Mouse (Mus musculus): ENCODE data around the gene Wdr70.

- no peak for TF ChIP-seq POLR2A (IDR thresholded peaks at IDR 0.05; ENCODE audit: insufficient read length, low read depth)
- no peak for TF ChIP-seq REST (IDR thresholded peaks at IDR 0.05; ENCODE audit: insufficient read depth, insufficient read length)
- TF ChIP-seq USF1 (IDR thresholded peaks at IDR 0.05; ENCODE audit: low read depth), result no peak
- no peak for TF ChIP-seq MAX (IDR thresholded peaks at IDR 0.05; ENCODE audit: low read depth)
- TF ChIP-seq E2F4 (IDR thresholded peaks at IDR 0.05; ENCODE audit: insufficient read depth), result no peak
- no peak for TF ChIP-seq POLR2AphosphoS2 (IDR thresholded peaks at IDR 0.05; ENCODE audit: insufficient read length, low read depth)
- no peak for TF ChIP-seq MYOD1 (IDR thresholded peaks at IDR 0.05; ENCODE audit: control insufficient read depth in 1 of 3, insufficient read length in 2 of 3, low read depth in 2 of 3)
- no peak for TF ChIP-seq TCF12 (IDR thresholded peaks at IDR 0.05; ENCODE audit: insufficient read depth, poor library complexity, severe bottlenecking)
- TF ChIP-seq MYOG (IDR thresholded peaks at IDR 0.05; ENCODE audit: control insufficient read depth in 1 of 3, insufficient read depth in 1 of 3, insufficient read length in 2 of 3, low read depth in 2 of 3), result no peak
- no peak for TF ChIP-seq SRF (IDR thresholded peaks at IDR 0.05; ENCODE audit: control insufficient read depth, insufficient read length, low read depth)
- TF ChIP-seq CEBPB (IDR thresholded peaks at IDR 0.05; ENCODE audit: insufficient read depth, poor library complexity, severe bottlenecking), result no peak
Measured at GRCm38 (mm10) chr15:7899286-7899685, 199.7 kb downstream of the Wdr70 start.
